In genomic region chr6:114347831-114348754, GRCm38 (mm10) we compare ENCODE assay signal across 9 mouse cellular contexts. TPM values are rescaled to one million over a fixed set of nuclear protein-coding genes. Genes with fewer than 3 reads are reported as not detected.
DNase-seq lines count a peak whose midpoint lies in the region; ATAC-seq and TF ChIP-seq lines count a peak whose summit lies in the region.
"Had no signal": no experiment of that assay in that cellular context is flagged by ENCODE, and none has a peak within 500 bp of the region (broad histone marks: within the 10 kb centered on the region; RNA-seq: fewer than 3 reads in every experiment).

No protein-coding gene starts in this region.

- H3K27me3 ChIP-seq in intestine, embryonic 15.5 days (replicated peaks), result 0 out of 2 replicates have a peak, but pooled peaks cover 3% of the 10 kb centered on the region
- peaks cover 15% of the 10 kb centered on the region; the same call in 1 of the 2 replicates for H3K27me3 ChIP-seq in midbrain, embryonic 14.5 days (ENCODE audit: control insufficient read depth, insufficient read depth, low read length)

- peaks cover 6% of the 10 kb centered on the region; the same call in 1 of the 2 replicates for H3K4me1 ChIP-seq in intestine, embryonic 15.5 days (replicated peaks)
- peaks cover 7% of the 10 kb centered on the region; the same call in 1 of the 2 replicates for H3K4me1 ChIP-seq in midbrain, embryonic 14.5 days (ENCODE audit: control insufficient read depth, insufficient read depth, low read length)

- no peak overlapping the region for H3K4me2 ChIP-seq in intestine, embryonic 15.5 days (replicated peaks)
- no peak overlapping the region for H3K4me2 ChIP-seq in midbrain, embryonic 14.5 days (ENCODE audit: low read length)

- DNase-seq in adrenal gland, adult 2 months, result peak; percentile 61
- no peak for DNase-seq in adrenal gland, adult 8-10 months
- DNase-seq in brain, embryonic 14.5 days (ENCODE audit: low read depth), result peak; percentile 75
- peak; percentile 77 for DNase-seq in midbrain, embryonic 14.5 days
- DNase-seq in thymus, postnatal 4 days, result no peak
- no peak for DNase-seq in thymus, adult 18-20 months

- H3K27ac ChIP-seq in intestine, embryonic 15.5 days, result no peak overlapping the region
- no peak overlapping the region for H3K27ac ChIP-seq in midbrain, embryonic 14.5 days (replicated peaks; ENCODE audit: low read depth, low read length)

- peak; percentile 61 for ATAC-seq in intestine, embryonic 15.5 days
- ATAC-seq in midbrain, embryonic 14.5 days (ENCODE audit: low FRiP score, low TSS enrichment), result no peak
- ATAC-seq in monocyte, adult 5-6 weeks (replicated peaks; ENCODE audit: insufficient number of reproducible peaks, low FRiP score, low TSS enrichment, poor library complexity, severe bottlenecking), result no peak

- H3K9ac ChIP-seq in intestine, embryonic 15.5 days, result no peak overlapping the region
- H3K9ac ChIP-seq in midbrain, embryonic 14.5 days (replicated peaks; ENCODE audit: low read length), result no peak overlapping the region

- no peak overlapping the region for H3K4me3 ChIP-seq in intestine, embryonic 15.5 days (replicated peaks)
- no peak overlapping the region for H3K4me3 ChIP-seq in midbrain, embryonic 14.5 days (replicated peaks; ENCODE audit: low read depth, low read length)

- no peaks in the 10 kb centered on the region for H3K9me3 ChIP-seq in intestine, embryonic 15.5 days
- H3K9me3 ChIP-seq in midbrain, embryonic 14.5 days (ENCODE audit: control insufficient read depth, low read length), result no peaks in the 10 kb centered on the region

- no peak for TF ChIP-seq CTCF in brain, embryonic 14.5 days (IDR thresholded peaks at IDR 0.05; ENCODE audit: borderline replicate concordance, extremely low read depth, insufficient read depth, insufficient read length)

- H3K36me3 ChIP-seq in intestine, embryonic 15.5 days, result no peaks in the 10 kb centered on the region
- no peaks in the 10 kb centered on the region for H3K36me3 ChIP-seq in midbrain, embryonic 14.5 days (ENCODE audit: control insufficient read depth, insufficient read depth, low read length)

- WGBS in intestine, embryonic 15.5 days, result 33% methylated on average over 13 of the region's 13 CpGs
- 41% methylated on average over 13 of the region's 13 CpGs for WGBS in midbrain, embryonic 14.5 days

- no peak for TF ChIP-seq POLR2A in brain, embryonic 14.5 days (IDR thresholded peaks at IDR 0.05; ENCODE audit: borderline replicate concordance, extremely low read depth, insufficient read depth, insufficient read length, poor library complexity, severe bottlenecking)

RNA-seq across cellular contexts. Expression of gene Hrh1, which starts 49.6 kb away (rescaled TPM):
- 1 to 10 TPM; 1.2 to 1.7 TPM for total RNA-seq in adrenal gland, adult 2 months (2021)
- polyA plus RNA-seq in adrenal gland, adult 2 months (2012; rRNA removed), result 0.63 and 0.80 TPM in 2 replicates
- 1 to 10 TPM; 1.0 to 2.7 (median 2.3) TPM for total RNA-seq in adrenal gland, adult 8-10 months (2022)
- 0.42 and 0.50 TPM in 2 replicates for polyA plus RNA-seq in brain, embryonic 14.5 days (2012; rRNA removed)
- 0.97 and 0.98 TPM in 2 replicates for polyA plus RNA-seq in intestine, embryonic 15.5 days (2015; fragmentation: Nextera tagmentation; extraction: Ambion mirVana)
- 0.57 and 0.80 TPM in 2 replicates for polyA plus RNA-seq in midbrain, embryonic 14.5 days (2014; fragmentation: Nextera tagmentation; extraction: Ambion mirVana)
- total RNA-seq in monocyte, adult 5-6 weeks (2017), result 0.19 to 0.67 TPM in 2 of 3 replicates, not detected in the other
- polyA plus RNA-seq: heart, postnatal 0 days had no signal

Comparison
In these comparisons a context has a peak if more than half of its experiments do, and no peak if none do; other contexts are left out.
1. DNase-seq: peak in adrenal gland, adult 2 months (single experiment), brain, embryonic 14.5 days (single experiment) and midbrain, embryonic 14.5 days (single experiment); none in adrenal gland, adult 8-10 months (single experiment), thymus, postnatal 4 days (single experiment) and thymus, adult 18-20 months (0 of 2).